Mouse (Mus musculus) kidney, postnatal 25 days (tissue): ENCODE results near the gene Gm19426.

ENCODE experiments used
- DNase-seq, 2 experiments: peaks; one replicate each; pipeline ENCODE4 v3.0.0; 2021; ENCODE audit warnings: mixed read lengths in 2 of 2

Gene Gm19426

GRCm38 (mm10) chr2:84743561-84743960 is at the start of gene Gm19426:
TSS of gene Gm19426 (minus strand) at chr2:84743655.
- peak; percentile 84 to 92 for DNase-seq

DNA sequence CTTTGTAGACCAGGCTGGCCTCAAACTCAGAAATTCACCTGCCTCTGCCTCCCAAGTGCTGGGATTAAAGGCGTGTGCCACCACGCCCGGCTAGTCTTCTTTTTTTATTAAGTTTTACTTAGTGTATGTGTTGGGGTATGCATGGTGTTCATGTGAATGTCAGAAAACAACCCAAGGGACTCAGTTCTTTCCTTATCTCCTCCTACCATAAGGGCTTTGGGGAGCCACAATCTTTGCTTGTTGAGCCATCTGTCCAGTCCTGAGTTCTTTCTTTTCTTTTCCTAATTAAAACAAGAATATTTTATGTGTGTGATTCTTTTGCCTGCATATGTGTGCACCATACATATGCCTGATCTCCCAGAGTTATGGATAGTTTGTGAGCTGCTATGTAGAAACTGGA is 49.7 kb upstream of the Gm19426 start:
- no peak for DNase-seq

DNA sequence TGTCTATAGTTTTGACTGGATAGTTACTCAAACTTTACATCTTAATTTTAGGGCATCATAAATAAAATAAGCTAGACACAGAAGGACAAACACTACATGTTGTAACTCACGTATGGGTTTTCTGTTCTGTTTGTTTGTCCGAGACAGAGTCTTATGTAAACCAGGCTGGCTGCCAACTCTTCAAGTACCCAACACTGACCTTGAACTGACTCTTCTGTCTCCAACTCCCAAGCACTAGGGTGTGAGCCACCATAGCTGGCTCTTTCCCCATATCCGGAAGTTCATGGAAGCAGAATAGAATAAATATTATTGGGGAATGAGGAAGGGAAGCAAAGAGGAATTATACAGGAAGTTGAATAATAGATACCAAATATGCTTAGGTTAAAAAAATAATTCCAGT is 49.1 kb upstream of the Gm19426 start:
- peak; percentile 27 to 43 for DNase-seq

GRCm38 (mm10) chr2:84790418-84790817 is 47.0 kb upstream of the Gm19426 start:
- DNase-seq, result no peak

GRCm38 (mm10) chr2:84788316-84788715 is 44.9 kb upstream of the Gm19426 start:
- DNase-seq, result no peak

DNA sequence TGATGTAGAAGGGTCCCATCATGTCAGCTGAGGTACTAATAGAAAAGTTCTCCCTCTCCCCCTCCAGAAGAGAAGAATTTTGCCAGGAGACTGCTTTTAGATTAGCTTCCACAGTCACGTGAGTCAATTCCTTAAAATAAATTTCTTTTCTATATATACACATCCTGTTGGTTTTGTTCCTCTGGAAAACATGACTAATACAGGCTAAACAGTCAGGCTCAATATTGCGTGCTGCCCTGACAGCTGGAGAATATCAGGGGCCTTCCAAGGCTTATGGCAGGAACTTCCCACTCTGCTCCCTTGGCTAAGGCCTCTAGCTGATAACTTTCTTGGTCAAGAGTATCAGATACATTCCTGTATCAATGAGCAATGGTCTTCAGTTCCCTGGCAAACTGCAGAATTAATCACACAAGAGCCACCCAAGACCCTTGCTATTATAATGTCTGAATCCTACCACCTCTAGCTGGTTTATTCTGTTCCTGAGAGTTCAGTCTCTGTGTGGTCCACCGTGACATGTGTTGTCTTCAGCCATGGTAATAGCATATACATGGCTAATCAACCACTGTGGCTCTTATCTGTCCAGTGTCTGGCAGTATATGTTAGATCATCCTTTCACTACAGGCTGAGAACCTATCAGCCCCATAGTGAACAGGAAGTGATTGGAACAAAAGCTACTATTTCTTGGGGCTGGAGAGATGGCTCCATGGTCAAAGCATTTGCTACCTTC is 40.5 kb upstream of the Gm19426 start:
- DNase-seq, result no peak

- DNase-seq, result no peak
Measured at GRCm38 (mm10) chr2:84783315-84783714, 39.9 kb upstream of the Gm19426 start.

GRCm38 (mm10) chr2:84779210-84779609 is 35.8 kb upstream of the Gm19426 start:
- no peak for DNase-seq

DNA sequence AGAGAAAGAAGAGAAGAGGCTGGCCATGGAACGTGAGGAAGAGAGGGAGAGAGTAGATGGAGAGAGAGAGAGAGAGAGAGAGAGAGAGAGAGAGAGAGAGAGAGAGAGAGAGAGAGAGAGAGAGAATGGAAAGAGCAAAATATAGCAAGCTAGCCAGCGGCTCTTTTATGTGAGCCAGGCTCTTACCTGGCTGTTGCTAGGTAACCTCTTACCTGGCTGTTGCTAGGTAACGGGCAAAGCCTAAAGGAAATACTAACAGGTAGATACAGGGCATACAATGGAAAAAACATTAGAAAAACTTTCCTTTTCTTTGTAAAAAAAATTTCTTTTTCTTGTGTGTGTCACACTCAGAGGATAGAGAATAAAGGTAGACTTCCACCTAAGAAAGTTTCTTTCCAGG is 34.3 kb upstream of the Gm19426 start:
- no peak for DNase-seq

- DNase-seq, result peak in 1 of 2 experiments; percentile 13
Measured at GRCm38 (mm10) chr2:84775665-84776064, 32.2 kb upstream of the Gm19426 start.

DNA sequence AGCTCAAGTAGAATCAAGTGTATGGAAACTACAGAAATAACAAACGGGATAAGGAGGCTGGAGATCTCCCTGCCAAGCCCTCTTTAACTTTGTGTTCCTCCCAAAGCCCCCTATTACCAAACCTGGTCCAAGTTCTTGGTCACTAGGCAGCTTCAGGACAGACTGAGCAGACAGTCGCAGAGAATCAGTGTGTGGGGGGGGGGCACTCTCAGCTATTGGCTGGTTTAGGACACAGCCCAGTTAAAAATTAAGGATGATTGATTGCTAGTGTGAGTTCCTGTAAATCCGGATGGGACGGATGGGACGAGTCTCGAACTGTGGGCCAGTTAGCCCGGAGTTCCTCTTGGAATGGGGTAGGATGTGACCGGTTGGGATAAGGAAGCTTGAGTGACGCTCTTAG is 31.8 kb upstream of the Gm19426 start, which contains the start of gene Serping1:
Gene Serping1, minus strand, starts transcription at position 204 of the 400 bp plus-strand sequence.
- no peak for DNase-seq

DNA sequence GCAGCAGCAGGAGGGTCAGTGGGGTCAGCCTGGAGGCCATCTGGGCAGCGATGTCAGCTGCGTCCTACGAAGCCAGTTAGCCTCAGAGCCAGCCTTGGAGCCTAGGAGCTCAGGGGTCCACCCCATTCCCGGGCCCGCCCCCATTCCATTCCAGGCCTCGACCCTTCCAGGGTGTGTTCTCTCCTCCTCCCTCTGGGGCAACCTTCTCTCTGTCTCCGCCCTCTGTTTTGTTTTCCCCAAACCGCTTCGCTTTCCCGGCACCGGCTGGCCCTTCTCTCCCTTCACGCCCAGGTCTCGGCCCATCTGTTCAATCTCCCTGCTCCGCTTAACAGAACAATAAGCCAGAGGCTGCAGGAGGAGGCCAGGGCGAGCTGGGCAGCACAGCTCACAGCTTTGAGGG is 31.3 kb upstream of the Gm19426 start:
- DNase-seq, result peak; percentile 63 to 73

- DNase-seq, result no peak
Measured at GRCm38 (mm10) chr2:84773195-84773594, 29.7 kb upstream of the Gm19426 start.

DNA sequence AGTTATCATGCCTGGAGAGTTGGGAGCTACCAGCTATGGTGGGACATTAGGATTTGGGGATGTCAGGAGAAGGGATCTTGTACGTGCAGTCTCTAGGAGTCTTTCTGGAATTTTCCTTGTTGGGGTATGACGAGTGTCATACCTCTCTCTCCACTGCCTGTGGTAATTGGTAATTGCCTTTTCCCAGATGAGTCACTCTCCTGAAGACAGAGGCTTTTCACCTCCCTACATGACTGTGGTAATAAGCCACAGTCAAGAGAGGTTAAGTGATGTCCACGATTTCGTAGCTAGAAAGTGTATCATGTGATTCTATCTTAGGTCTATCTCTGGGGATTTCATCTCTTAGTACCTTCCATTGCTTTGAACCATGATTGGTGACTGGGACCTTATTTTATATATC is 29.0 kb upstream of the Gm19426 start:
- no peak for DNase-seq

- DNase-seq, result no peak
Measured at GRCm38 (mm10) chr2:84770501-84770900, 27.0 kb upstream of the Gm19426 start.

DNA sequence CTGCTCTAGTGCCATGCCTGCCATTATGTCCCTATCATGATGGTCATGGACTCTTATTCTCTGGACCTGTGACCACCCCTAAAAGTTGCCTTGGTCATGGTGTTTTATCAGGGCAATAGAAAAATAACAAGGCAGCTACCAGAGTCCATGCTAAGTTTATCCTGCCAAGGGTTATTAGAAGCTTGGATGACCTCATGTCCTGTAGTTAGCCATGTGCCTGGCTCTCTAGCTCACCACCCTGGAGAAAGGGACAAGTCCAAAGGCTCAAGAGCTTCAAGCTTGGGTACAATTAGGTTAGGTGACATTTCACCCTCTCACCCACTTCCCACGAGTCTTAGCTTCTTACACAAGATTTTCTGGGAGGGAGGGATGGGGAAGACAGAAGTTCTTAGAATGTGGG is 19.4 kb upstream of the Gm19426 start:
- DNase-seq, result no peak

DNA sequence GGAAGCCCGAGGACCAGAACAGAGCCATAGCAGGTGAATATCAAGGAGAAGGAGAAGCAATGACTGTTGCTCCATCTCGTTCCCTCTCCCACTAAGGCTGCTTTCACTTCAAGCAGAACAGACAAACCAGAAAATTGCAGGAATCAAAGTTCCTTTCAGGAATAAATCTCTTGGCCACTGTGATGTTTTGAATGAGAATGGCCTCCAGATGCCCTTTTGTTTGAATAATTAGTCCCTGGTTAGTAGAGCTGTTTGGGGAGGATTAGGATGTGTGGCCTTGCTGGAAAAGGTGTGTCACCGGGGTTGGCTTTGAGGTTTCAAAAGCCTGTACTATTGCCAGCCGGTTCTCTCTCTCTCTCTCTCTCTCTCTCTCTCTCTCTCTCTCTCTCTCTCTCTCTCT is 18.8 kb upstream of the Gm19426 start:
- DNase-seq, result no peak

- DNase-seq, result no peak
Measured at GRCm38 (mm10) chr2:84761840-84762239, 18.4 kb upstream of the Gm19426 start.

DNA sequence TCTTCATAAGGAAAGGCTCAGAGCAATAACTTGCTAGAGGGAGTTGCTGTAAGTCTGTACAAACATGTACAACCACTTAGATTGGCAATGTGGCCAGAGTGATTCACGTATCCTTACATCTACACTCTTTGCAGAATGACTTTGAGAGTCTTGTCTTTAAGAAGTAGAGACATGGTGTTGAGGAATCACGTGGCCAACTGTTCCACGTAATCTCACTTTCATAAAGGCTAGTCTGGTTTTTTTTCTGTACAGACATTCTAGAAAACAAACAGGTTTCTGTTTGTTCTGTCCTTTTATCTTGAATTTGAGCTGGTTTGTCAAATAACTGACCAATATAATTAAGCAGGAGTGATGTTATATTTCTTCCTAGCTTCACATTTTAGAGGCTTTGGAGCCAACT is 17.9 kb upstream of the Gm19426 start:
- DNase-seq, result no peak

DNA sequence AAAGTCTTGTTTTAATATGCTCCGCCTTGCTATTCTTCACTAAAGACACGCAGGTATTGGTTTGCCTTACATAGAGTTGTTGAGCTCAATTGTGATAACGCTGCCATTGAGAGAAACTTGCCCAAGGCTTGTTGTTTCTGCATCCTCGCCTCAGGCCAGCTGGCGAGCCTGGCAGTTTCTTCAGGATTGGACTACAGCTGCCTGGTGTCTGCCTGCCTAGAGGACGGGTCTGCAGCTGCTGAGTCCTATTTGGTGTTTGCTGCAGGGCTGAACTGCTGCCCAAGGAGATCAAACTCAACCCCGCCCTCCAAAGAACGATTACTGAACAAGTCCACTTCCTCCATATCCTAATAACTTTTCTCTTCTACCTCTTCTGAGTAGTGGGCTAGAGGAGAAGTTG is 17.3 kb upstream of the Gm19426 start:
- no peak for DNase-seq

DNA sequence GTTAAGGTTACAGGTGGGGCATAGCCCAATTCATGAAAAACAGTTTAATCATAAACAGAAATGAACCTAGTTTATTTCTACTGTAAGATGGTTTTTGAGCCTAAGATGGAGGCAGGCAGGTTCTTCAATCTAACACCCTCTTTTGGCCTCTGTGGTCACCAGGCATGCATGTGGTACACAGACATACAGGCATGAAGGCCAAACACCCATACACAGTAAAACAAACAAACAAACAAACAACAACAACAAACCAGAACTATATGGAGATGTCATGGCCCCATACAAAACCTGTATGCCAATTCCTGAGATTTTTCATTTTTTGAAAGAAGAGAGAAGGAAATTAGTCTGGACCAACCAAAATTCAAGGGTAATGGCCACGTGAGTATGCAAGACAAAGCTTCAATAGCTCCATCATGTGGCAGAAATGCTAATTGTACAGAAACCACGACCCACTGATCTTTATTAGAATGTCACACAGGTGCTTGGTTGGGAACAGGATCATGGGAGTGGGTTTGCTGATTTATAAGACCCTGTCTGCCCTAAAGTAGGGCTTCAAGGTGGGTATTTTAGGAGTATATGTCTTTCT is 15.2 kb upstream of the Gm19426 start:
- DNase-seq, result peak in 1 of 2 experiments; percentile 71

GRCm38 (mm10) chr2:84757026-84757682 is 13.7 kb upstream of the Gm19426 start:
- DNase-seq, result no peak

DNA sequence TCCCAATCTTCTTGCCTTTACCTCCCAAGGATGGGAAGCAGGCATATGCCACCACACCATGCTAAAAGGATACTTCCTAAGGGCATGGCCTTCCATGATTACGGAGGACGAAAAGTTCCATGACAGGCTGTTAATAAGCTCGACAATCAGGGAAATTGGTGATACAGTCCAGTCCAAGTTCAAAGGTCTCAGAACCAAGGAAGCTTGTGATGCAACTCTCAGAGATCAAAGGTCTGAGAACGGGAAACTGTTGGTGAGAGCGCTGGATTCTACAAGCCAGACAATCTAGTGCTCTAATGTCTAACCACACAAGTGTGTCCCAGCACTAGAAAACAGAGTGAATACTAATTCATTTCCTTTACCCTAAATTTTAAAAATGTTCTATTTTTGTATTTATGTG is 12.8 kb upstream of the Gm19426 start:
- peak; percentile 52 to 56 for DNase-seq

GRCm38 (mm10) chr2:84750115-84750514 is 6.7 kb upstream of the Gm19426 start:
- no peak for DNase-seq
